Mouse (Mus musculus) MEL (cell line): ENCODE measurements around the gene Ficd. TPM values are rescaled to one million over a fixed set of nuclear protein-coding genes. Genes with fewer than 3 reads are reported as not detected.

ENCODE experiments used
- DNase-seq: peaks from one replicate; pipeline ENCODE4 v3.0.0; 2011; ENCODE audit warnings: low read depth, low spot score
- H3K27ac ChIP-seq: 2 replicates; pipeline ENCODE4 v1.5.1; 2012; ENCODE audit warnings: low read depth, mild to moderate bottlenecking, control low read depth, low read length, moderate library complexity; ENCODE audit not compliant: control insufficient read depth
- H3K27me3 ChIP-seq, 2 experiments: fragments of 150-350 bp in 1 of 2; sonication (generic) in 1 of 2; 2 replicates each; pipeline ENCODE4 v1.6.1; 2012; ENCODE audit warnings: low read length in 2 of 2, mild to moderate bottlenecking in 2 of 2, improper control_type of control experiment in 1 of 2, moderate library complexity in 1 of 2; ENCODE audit not compliant: insufficient read depth in 2 of 2, control insufficient read depth in 1 of 2
- H3K36me3 ChIP-seq, 2 experiments: 2 replicates each; pipeline ENCODE4 v1.6.1; 2012 to 2014; ENCODE audit warnings: low read length in 2 of 2, improper control_type of control experiment in 1 of 2, inconsistent platforms in 1 of 2, mild to moderate bottlenecking in 1 of 2; ENCODE audit not compliant: insufficient read depth in 2 of 2, control insufficient read depth in 1 of 2
- H3K4me1 ChIP-seq, 2 experiments: fragments of 150-350 bp in 1 of 2; sonication (generic) in 1 of 2; 2 replicates each; pipeline ENCODE4 v1.6.1; 2012; ENCODE audit warnings: low read length in 2 of 2, improper control_type of control experiment in 1 of 2, mild to moderate bottlenecking in 1 of 2; ENCODE audit not compliant: insufficient read depth in 2 of 2, control insufficient read depth in 1 of 2
- H3K4me3 ChIP-seq, 2 experiments: fragments of 150-350 bp in 1 of 2; sonication (generic) in 1 of 2; 2 replicates each; pipeline ENCODE4 v1.5.1; 2012; ENCODE audit warnings: low read depth in 2 of 2, low read length in 2 of 2, mild to moderate bottlenecking in 2 of 2, moderate library complexity in 2 of 2, control low read depth in 1 of 2, improper control_type of control experiment in 1 of 2; ENCODE audit not compliant: control insufficient read depth in 1 of 2, insufficient read depth in 1 of 2
- H3K79me2 ChIP-seq: 2 replicates; pipeline ENCODE4 v1.6.1; 2012; ENCODE audit warnings: mild to moderate bottlenecking, low read length, moderate library complexity; ENCODE audit not compliant: control insufficient read depth, poor library complexity, insufficient read depth
- H3K9ac ChIP-seq: 2 replicates; pipeline ENCODE4 v1.6.1; 2012; ENCODE audit warnings: low read depth, mild to moderate bottlenecking, control low read depth, low read length, moderate library complexity; ENCODE audit not compliant: control insufficient read depth, poor library complexity, severe bottlenecking
- H3K9me3 ChIP-seq: fragments of 150-350 bp; sonication (generic); replicated peaks from 2 replicates; pipeline ENCODE4 v1.6.1; 2012; ENCODE audit warnings: mild to moderate bottlenecking, low read length, improper control_type of control experiment, moderate library complexity; ENCODE audit not compliant: insufficient read depth
- BHLHE40 ChIP-seq: IDR thresholded peaks from 2 replicates; pipeline ENCODE4 v1.6.1; 2012; ENCODE audit warnings: low read depth, mild to moderate bottlenecking, inconsistent platforms, low read length, improper control_type of control experiment, borderline replicate concordance
- CHD1 ChIP-seq: IDR thresholded peaks from 2 replicates; pipeline ENCODE4 v1.6.1; 2012; ENCODE audit warnings: low read depth, mild to moderate bottlenecking, inconsistent platforms, low read length, improper control_type of control experiment
- CTCF ChIP-seq, 3 experiments: IDR thresholded peaks in 2 of 3; conservative IDR thresholded peaks in 1 of 3; 2 replicates each; pipeline ENCODE4 v1.5.1; 2011 to 2012; ENCODE audit warnings: low read length in 3 of 3, low read depth in 2 of 3, mild to moderate bottlenecking in 2 of 3, improper control_type of control experiment in 1 of 3, inconsistent platforms in 1 of 3, mixed read lengths in 1 of 3, moderate library complexity in 1 of 3; ENCODE audit not compliant: control insufficient read depth in 1 of 3, insufficient read depth in 1 of 3, poor library complexity in 1 of 3, severe bottlenecking in 1 of 3
- E2F4 ChIP-seq: IDR thresholded peaks from 2 replicates; pipeline ENCODE4 v1.6.1; 2011; ENCODE audit warnings: low read depth, low read length, improper control_type of control experiment, borderline replicate concordance
- ELF1 ChIP-seq: IDR thresholded peaks from 2 replicates; pipeline ENCODE4 v1.6.1; 2014; ENCODE audit warnings: low read depth, mild to moderate bottlenecking, inconsistent platforms, low read length, improper control_type of control experiment, moderate library complexity
- EP300 ChIP-seq, 2 experiments: IDR thresholded peaks; 2 replicates each; pipeline ENCODE4 v1.6.1; 2011; ENCODE audit warnings: improper control_type of control experiment in 2 of 2, low read length in 2 of 2, low read depth in 1 of 2, mild to moderate bottlenecking in 1 of 2
- HCFC1 ChIP-seq: IDR thresholded peaks from 2 replicates; pipeline ENCODE4 v1.6.1; 2012; ENCODE audit warnings: low read depth, mild to moderate bottlenecking, inconsistent platforms, low read length, improper control_type of control experiment, moderate library complexity
- JUND ChIP-seq: IDR thresholded peaks from 2 replicates; pipeline ENCODE4 v1.6.1; 2011; ENCODE audit warnings: low read depth, mild to moderate bottlenecking, improper control_type of control experiment, low read length
- MAFK ChIP-seq: IDR thresholded peaks from 2 replicates; pipeline ENCODE4 v1.6.1; 2011; ENCODE audit warnings: low read depth, mild to moderate bottlenecking, low read length, improper control_type of control experiment, borderline replicate concordance
- MAX ChIP-seq: IDR thresholded peaks from 2 replicates; pipeline ENCODE4 v1.6.1; 2011; ENCODE audit warnings: low read length, improper control_type of control experiment
- MEF2A ChIP-seq: IDR thresholded peaks from 2 replicates; pipeline ENCODE4 v1.6.1; 2014; ENCODE audit warnings: low read depth, mild to moderate bottlenecking, inconsistent platforms, low read length, improper control_type of control experiment; ENCODE audit not compliant: poor library complexity, insufficient replicate concordance, severe bottlenecking; ENCODE audit errors: extremely low read depth
- MXI1 ChIP-seq: IDR thresholded peaks from 2 replicates; pipeline ENCODE4 v1.6.1; 2011; ENCODE audit warnings: mild to moderate bottlenecking, low read depth, low read length, improper control_type of control experiment
- MYB ChIP-seq: IDR thresholded peaks from 2 replicates; pipeline ENCODE4 v1.6.1; 2011; ENCODE audit warnings: mild to moderate bottlenecking, low read depth, low read length, improper control_type of control experiment
- NELFE ChIP-seq: IDR thresholded peaks from 2 replicates; pipeline ENCODE4 v1.6.1; 2011; ENCODE audit warnings: low read depth, low read length, improper control_type of control experiment
- NRF1 ChIP-seq: IDR thresholded peaks from 2 replicates; pipeline ENCODE4 v1.6.1; 2014; ENCODE audit warnings: low read depth, mild to moderate bottlenecking, inconsistent platforms, low read length, improper control_type of control experiment, moderate library complexity; ENCODE audit not compliant: poor library complexity, insufficient read depth, severe bottlenecking
- POLR2A ChIP-seq, 2 experiments: IDR thresholded peaks; 2 replicates each; pipeline ENCODE4 v1.6.1; 2011 to 2012; ENCODE audit warnings: low read length in 2 of 2, mild to moderate bottlenecking in 2 of 2, control low read depth in 1 of 2, improper control_type of control experiment in 1 of 2, low read depth in 1 of 2, moderate library complexity in 1 of 2; ENCODE audit not compliant: control insufficient read depth in 1 of 2, insufficient read depth in 1 of 2, poor library complexity in 1 of 2
- RCOR1 ChIP-seq: IDR thresholded peaks from 2 replicates; pipeline ENCODE4 v1.6.1; 2012; ENCODE audit warnings: low read depth, mild to moderate bottlenecking, inconsistent platforms, low read length, improper control_type of control experiment
- TBP ChIP-seq: IDR thresholded peaks from 2 replicates; pipeline ENCODE4 v1.8.0; 2011; ENCODE audit warnings: low read depth, low read length, improper control_type of control experiment
- TCF12 ChIP-seq: IDR thresholded peaks from 2 replicates; pipeline ENCODE4 v1.6.1; 2014; ENCODE audit warnings: low read depth, mild to moderate bottlenecking, inconsistent platforms, low read length, improper control_type of control experiment, moderate library complexity
- UBTF ChIP-seq: IDR thresholded peaks from 2 replicates; pipeline ENCODE4 v1.6.1; 2012; ENCODE audit warnings: low read depth, mild to moderate bottlenecking, inconsistent platforms, low read length, improper control_type of control experiment, moderate library complexity, borderline replicate concordance; ENCODE audit not compliant: insufficient read depth
- USF1 ChIP-seq: IDR thresholded peaks from 2 replicates; pipeline ENCODE4 v1.6.1; 2014; ENCODE audit warnings: low read depth, mild to moderate bottlenecking, inconsistent platforms, low read length, improper control_type of control experiment, moderate library complexity
- USF2 ChIP-seq, 2 experiments: IDR thresholded peaks; 2 replicates each; pipeline ENCODE4 v1.6.1; 2011 to 2012; ENCODE audit warnings: improper control_type of control experiment in 2 of 2, low read length in 2 of 2, borderline replicate concordance in 1 of 2, inconsistent platforms in 1 of 2, low read depth in 1 of 2, mild to moderate bottlenecking in 1 of 2; ENCODE audit not compliant: insufficient read depth in 1 of 2
- ZKSCAN1 ChIP-seq: IDR thresholded peaks from 2 replicates; pipeline ENCODE4 v1.6.1; 2012; ENCODE audit warnings: low read depth, mild to moderate bottlenecking, inconsistent platforms, low read length, improper control_type of control experiment, moderate library complexity
- ZMIZ1 ChIP-seq: IDR thresholded peaks from 2 replicates; pipeline ENCODE4 v1.6.1; 2012; ENCODE audit warnings: low read depth, mild to moderate bottlenecking, inconsistent platforms, low read length, improper control_type of control experiment, moderate library complexity
- polyA plus RNA-seq, 2 experiments: library from polyadenylated mRNA; stranded (reverse) in 1 of 2; unstranded in 1 of 2; fragments of >175 nt in 1 of 2; fragments of >200 nt in 1 of 2; gene quantifications; 2 replicates each; pipeline versions ENCODE4 v1.2.1 to v1.2.4; 2012; ENCODE audit warnings: low replicate concordance in 2 of 2, low read depth in 1 of 2; ENCODE audit not compliant: insufficient read length in 2 of 2, insufficient read depth in 1 of 2, missing spikeins in 1 of 2
- total RNA-seq: library from RNA; depleted of rRNA; stranded (reverse); fragments of 300-350 nt; gene quantifications from 2 replicates; pipeline ENCODE4 v1.2.3, GENCODE M21; 2012

Gene Ficd
- total and polyA plus RNA-seq, 3 experiments: 2.5 to 2.7 TPM; not detected in 1

- DNase-seq: no peak
- H3K4me1 ChIP-seq: no peaks in the 10 kb centered on the region
- no peak overlapping the region for H3K27ac ChIP-seq
- H3K4me3 ChIP-seq: no peak overlapping the region
- no peaks in the 10 kb centered on the region for H3K9me3 ChIP-seq
- no peaks in the 10 kb centered on the region for H3K27me3 ChIP-seq
- no peaks in the 10 kb centered on the region for H3K79me2 ChIP-seq
- no peak overlapping the region for H3K9ac ChIP-seq
- H3K36me3 ChIP-seq: no peaks in the 10 kb centered on the region
- no peak for TF ChIP-seq ZKSCAN1
- TF ChIP-seq POLR2A (IDR thresholded peaks at IDR 0.05; ENCODE audit: control insufficient read depth in 1 of 2, insufficient read depth in 1 of 2, low read depth in 1 of 2, low read length in 2 of 2, poor library complexity in 1 of 2): no peak
- no peak for TF ChIP-seq NELFE
- no peak for TF ChIP-seq HCFC1
- TF ChIP-seq NRF1: no peak
- no peak for TF ChIP-seq TBP
- no peak for TF ChIP-seq BHLHE40
- no peak for TF ChIP-seq MXI1
- no peak for TF ChIP-seq RCOR1
- no peak for TF ChIP-seq MEF2A
- TF ChIP-seq ZMIZ1: no peak
- no peak for TF ChIP-seq USF2 (IDR thresholded peaks at IDR 0.05; ENCODE audit: borderline replicate concordance in 1 of 2, insufficient read depth in 1 of 2, low read depth in 1 of 2, low read length in 2 of 2)
- TF ChIP-seq CHD1: no peak
- no peak for TF ChIP-seq USF1
Measured at GRCm38 (mm10) chr5:113687514-113687913, 48.1 kb upstream of the Ficd start.

- Histone ChIP-seq H3K36me3 (no peaks in the 10 kb centered on the region), H3K9me3 (no peaks in the 10 kb centered on the region), H3K9ac (no peak overlapping the region), H3K4me1 (no peaks in the 10 kb centered on the region), H3K4me3 (no peak overlapping the region), H3K27me3 (no peaks in the 10 kb centered on the region), H3K79me2 (no peaks in the 10 kb centered on the region), H3K27ac (no peak overlapping the region)
- no peak for DNase-seq
- no peak for TF ChIP-seq RCOR1
- TF ChIP-seq TCF12: no peak
- TF ChIP-seq NRF1: no peak
- TF ChIP-seq MYB: no peak
- TF ChIP-seq MAX: no peak
- no peak for TF ChIP-seq JUND
- no peak for TF ChIP-seq EP300 (IDR thresholded peaks at IDR 0.05; ENCODE audit: low read depth in 1 of 2, low read length in 2 of 2)
- TF ChIP-seq ELF1: no peak
- TF ChIP-seq E2F4: no peak
- no peak for TF ChIP-seq CHD1
- TF ChIP-seq MAFK: no peak
- no peak for TF ChIP-seq ZKSCAN1
- TF ChIP-seq CTCF (IDR thresholded peaks at IDR 0.05 in 2 of 3, conservative IDR thresholded peaks at IDR 0.05 in 1 of 3; ENCODE audit: control insufficient read depth in 1 of 3, insufficient read depth in 1 of 3, low read depth in 2 of 3, low read length in 3 of 3, poor library complexity in 1 of 3, severe bottlenecking in 1 of 3): no peak
- no peak for TF ChIP-seq UBTF
- TF ChIP-seq BHLHE40: no peak
Measured at GRCm38 (mm10) chr5:113690069-113690548, 45.5 kb upstream of the Ficd start.
